Mouse (Mus musculus): Measurements from ENCODE around the gene Ankrd23. TPM values are rescaled to one million over a fixed set of nuclear protein-coding genes. Genes with fewer than 3 reads are reported as not detected.

Ankrd23 gene
- total RNA-seq, 2 experiments from 2014 or later, result 10.3 to 10.6 TPM

Small RNAs within 50 kb of the gene (microRNA-seq; reads per million reads assigned to microRNA genes)
- 0 reads per million in 2 experiments for gene Gm47280 (ENCODE audit: borderline number of aligned reads in 2 of 2)

Other genes starting within 250 kb of the Ankrd23 start
- 1 to 10 TPM; 6.3 to 7.9 TPM for gene Arid5a, start 229.2 kb downstream of the Ankrd23 start, total RNA-seq (2021)
- gene Kansl3, start 167.7 kb downstream of the Ankrd23 start, total RNA-seq (2021), result 100 to 1,000 TPM in 1 of 2 experiments, 10 to 100 TPM in 1; 97.7 to 107 TPM
- under 1 TPM in 1 of 2 experiments, not detected in 1; 0.16 TPM for gene Fer1l5, start 164.6 kb downstream of the Ankrd23 start, total RNA-seq (2021)
- gene Lman2l, start 91.6 kb downstream of the Ankrd23 start, total RNA-seq (2021), result 10 to 100 TPM; 48.6 to 62.1 TPM
- gene Cnnm4, start 65.3 kb downstream of the Ankrd23 start, total RNA-seq (2021), result 1 to 10 TPM; 3.6 to 5.9 TPM
- 10 to 100 TPM; 20.8 to 28.9 TPM for gene Cnnm3, start 25.0 kb downstream of the Ankrd23 start, total RNA-seq (2021)
- not detected for gene Gm42417, start 2.5 kb upstream of the Ankrd23 start, total RNA-seq (2021)
- gene Ankrd39, start 10.6 kb upstream of the Ankrd23 start, total RNA-seq (2021), result 10 to 100 TPM; 11.0 to 11.1 TPM
- gene Sema4c, start 21.5 kb upstream of the Ankrd23 start, total RNA-seq (2021), result 10 to 100 TPM; 13.7 to 15.8 TPM
- gene Fam178b, start 146.3 kb upstream of the Ankrd23 start, total RNA-seq (2021), result 1 to 10 TPM in 1 of 2 experiments, not detected in 1; 1.0 TPM
- gene Cox5b, start 154.6 kb upstream of the Ankrd23 start, total RNA-seq (2021), result 1,000 to 10,000 TPM in 1 of 2 experiments, 100 to 1,000 TPM in 1; 940 to 1,277 TPM
- gene 4933424G06Rik, start 173.3 kb upstream of the Ankrd23 start, total RNA-seq (2021), result not detected
- gene Actr1b, start 177.5 kb upstream of the Ankrd23 start, total RNA-seq (2021), result 100 to 1,000 TPM; 113 to 143 TPM
- under 1 TPM; 0.66 to 0.77 TPM for gene Zap70, start 224.9 kb upstream of the Ankrd23 start, total RNA-seq (2021)